Mouse (Mus musculus) heart, adult 2 months (tissue): Measurements from ENCODE around the gene Tnfrsf9.

Experiments used
- CTCF ChIP-seq: fragments of 200-600 bp; IDR thresholded peaks from 2 replicates; pipeline ENCODE4 v1.8.1; 2022; ENCODE audit warnings: antibody characterized with exemption, mild to moderate bottlenecking, moderate library complexity
- EP300 ChIP-seq: fragments of 200-500 bp; IDR thresholded peaks from 2 replicates; pipeline ENCODE4 v1.6.1; 2011; ENCODE audit warnings: low read depth, low read length, control low read depth; ENCODE audit not compliant: insufficient read depth

DNA sequence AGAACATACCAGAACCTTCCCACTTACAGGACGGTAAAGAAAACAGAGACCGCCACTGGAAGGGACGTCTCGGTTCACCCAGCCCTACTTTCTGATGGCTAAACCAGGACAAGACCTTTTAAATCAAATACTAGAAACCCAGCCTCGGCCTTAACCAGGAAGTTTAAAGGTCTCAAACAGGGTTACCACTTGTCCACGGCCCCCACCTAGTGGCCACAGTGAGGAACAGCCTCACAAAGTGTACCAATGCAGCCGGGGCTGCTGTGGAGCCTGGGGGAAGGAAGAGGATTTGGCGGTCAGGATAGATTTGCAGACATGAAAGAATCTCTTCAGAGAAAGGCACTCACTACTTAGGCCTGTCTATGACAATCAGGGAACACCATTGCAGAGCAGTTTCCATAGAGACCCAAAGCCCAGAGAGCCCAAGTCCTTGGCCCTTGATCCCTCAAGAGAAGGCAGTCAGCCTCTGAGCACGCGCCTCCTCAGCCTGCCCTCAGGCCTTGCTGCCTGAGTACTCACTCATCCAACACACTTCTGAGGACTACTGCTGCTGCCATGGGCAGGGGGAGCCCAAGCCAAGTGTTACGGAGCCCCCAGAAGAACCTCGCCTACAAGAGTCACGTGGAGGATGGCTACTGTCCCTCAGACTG is 15.5 kb upstream of the Tnfrsf9 start:
- TF ChIP-seq CTCF: 0 out of 2 replicates have a peak, but pooled peaks have one; percentile 99
- TF ChIP-seq EP300: peak; percentile 68; the same call in 1 of the 2 replicates
